Mouse (Mus musculus) gastrocnemius, postnatal 25 days (tissue): ENCODE measurements around the gene AC161166.1. TPM values are rescaled to one million over a fixed set of nuclear protein-coding genes. Genes with fewer than 3 reads are reported as not detected.

Source experiments
- DNase-seq: peaks from one replicate; pipeline ENCODE4 v3.0.0; 2022
- long read RNA-seq, 2 experiments: library from polyadenylated mRNA; stranded (forward); transcript quantifications; one replicate each; pipeline ENCODE4 v2.0.0; 2021
- total RNA-seq, 2 experiments: library from RNA; stranded (reverse); gene quantifications; 1 replicate in 1 of 2; 2 replicates in 1 of 2; pipeline ENCODE4 v1.2.3; 2021

The AC161166.1 gene
- not detected for total RNA-seq
- long read RNA-seq, experiment 1: 0 reads
- long read RNA-seq, experiment 2: 0 reads

- no peak for DNase-seq
Measured at GRCm38 (mm10) chr7:24512355-24512754, at the start of gene AC161166.1. Gene AC161166.1, minus strand, starts transcription at chr7:24512455.

- no peak for DNase-seq
Measured at GRCm38 (mm10) chr7:24561450-24561849, 49.2 kb upstream of the AC161166.1 start.

GRCm38 (mm10) chr7:24555786-24556185 is 43.5 kb upstream of the AC161166.1 start:
- DNase-seq: no peak

- DNase-seq: no peak
Measured at GRCm38 (mm10) chr7:24551985-24552759, 39.9 kb upstream of the AC161166.1 start.

- no peak for DNase-seq
Measured at GRCm38 (mm10) chr7:24547534-24548036, 35.3 kb upstream of the AC161166.1 start.

- peak; percentile 99 for DNase-seq
Measured at GRCm38 (mm10) chr7:24546634-24547389, 34.6 kb upstream of the AC161166.1 start.

GRCm38 (mm10) chr7:24546068-24546614 is 33.9 kb upstream of the AC161166.1 start, which contains the start of the genes Pinlyp and Xrcc1:
Gene Pinlyp, minus strand, starts transcription at chr7:24546118.
Gene Xrcc1, plus strand, starts transcription at chr7:24546289.
- DNase-seq: no peak

- DNase-seq: no peak
Measured at GRCm38 (mm10) chr7:24544506-24544905, 32.3 kb upstream of the AC161166.1 start.

GRCm38 (mm10) chr7:24539686-24540085 is 27.4 kb upstream of the AC161166.1 start:
- no peak for DNase-seq

GRCm38 (mm10) chr7:24538701-24539100 is 26.4 kb upstream of the AC161166.1 start:
- DNase-seq: no peak

GRCm38 (mm10) chr7:24538154-24538553 is 25.9 kb upstream of the AC161166.1 start:
- no peak for DNase-seq

- DNase-seq: no peak
Measured at GRCm38 (mm10) chr7:24537591-24537990, 25.3 kb upstream of the AC161166.1 start.

- DNase-seq: no peak
Measured at GRCm38 (mm10) chr7:24537081-24537480, 24.8 kb upstream of the AC161166.1 start.

GRCm38 (mm10) chr7:24534301-24534700 is 22.0 kb upstream of the AC161166.1 start:
- DNase-seq: no peak

GRCm38 (mm10) chr7:24533806-24534205 is 21.6 kb upstream of the AC161166.1 start:
- no peak for DNase-seq

GRCm38 (mm10) chr7:24533031-24533571 is 20.8 kb upstream of the AC161166.1 start:
- no peak for DNase-seq

- DNase-seq: peak; percentile 68
Measured at GRCm38 (mm10) chr7:24531211-24531971, 19.1 kb upstream of the AC161166.1 start.

- peak; percentile 96 for DNase-seq
Measured at GRCm38 (mm10) chr7:24530062-24530931, 18.0 kb upstream of the AC161166.1 start, which contains the start of gene Irgq. Gene Irgq, plus strand, starts transcription at chr7:24530689.

- no peak for DNase-seq
Measured at GRCm38 (mm10) chr7:24529580-24529979, 17.3 kb upstream of the AC161166.1 start.

- DNase-seq: no peak
Measured at GRCm38 (mm10) chr7:24528861-24529260, 16.6 kb upstream of the AC161166.1 start.
